Mouse (Mus musculus) C2C12 (cell line): ENCODE results near the gene Endog. TPM values are rescaled to one million over a fixed set of nuclear protein-coding genes. Genes with fewer than 3 reads are reported as not detected.
"Not testable (repeated sequence)": the region's sequence is repeated elsewhere in the genome, so short reads cannot be mapped to it uniquely, and the experiment has no call there.

Experiments used
- H3K27me3 ChIP-seq: one replicate; pipeline ENCODE4 v1.6.1; 2011; ENCODE audit not compliant: control insufficient read depth, insufficient read depth, insufficient read length
- H3K36me3 ChIP-seq: one replicate; pipeline ENCODE4 v1.6.1; 2011; ENCODE audit not compliant: control insufficient read depth, insufficient read depth
- H3K4me3 ChIP-seq: one replicate; pipeline ENCODE4 v1.5.1; 2011; ENCODE audit warnings: mild to moderate bottlenecking, control low read depth; ENCODE audit not compliant: poor library complexity, insufficient read depth, severe bottlenecking
- H3K79me2 ChIP-seq: one replicate; pipeline ENCODE4 v1.6.1; 2011; ENCODE audit not compliant: control insufficient read depth, insufficient read depth
- H3K79me3 ChIP-seq: one replicate; pipeline ENCODE4 v1.6.1; 2011; ENCODE audit warnings: low read depth, control low read depth
- H3ac ChIP-seq: one replicate; pipeline ENCODE3; 2011; ENCODE audit warnings: low read depth; ENCODE audit not compliant: control insufficient read depth, insufficient read length
- CEBPB ChIP-seq: IDR thresholded peaks from one replicate; pipeline ENCODE4 v1.6.1; 2011; ENCODE audit warnings: low read depth, mild to moderate bottlenecking, control low read depth, moderate library complexity
- CTCF ChIP-seq: IDR thresholded peaks from one replicate; pipeline ENCODE4 v1.5.1; 2011; ENCODE audit not compliant: control insufficient read depth, insufficient read depth, insufficient read length
- FOSL1 ChIP-seq: IDR thresholded peaks from one replicate; pipeline ENCODE4 v1.8.0; 2011; ENCODE audit warnings: mild to moderate bottlenecking, low read length; ENCODE audit not compliant: poor library complexity, insufficient read depth, severe bottlenecking
- MAX ChIP-seq: IDR thresholded peaks from one replicate; pipeline ENCODE4 v1.6.1; 2011; ENCODE audit warnings: mild to moderate bottlenecking, control low read depth
- MYOD1 ChIP-seq: IDR thresholded peaks from one replicate; pipeline ENCODE4 v1.6.1; 2011; ENCODE audit warnings: low read depth; ENCODE audit not compliant: control insufficient read depth, insufficient read length
- MYOG ChIP-seq: IDR thresholded peaks from one replicate; pipeline ENCODE4 v1.6.1; 2011; ENCODE audit not compliant: control insufficient read depth, insufficient read length; ENCODE audit errors: extremely low read depth
- USF1 ChIP-seq: IDR thresholded peaks from one replicate; pipeline ENCODE4 v1.6.1; 2011; ENCODE audit warnings: low read depth, mild to moderate bottlenecking, control low read depth, moderate library complexity
- polyA plus RNA-seq: library from polyadenylated mRNA; unstranded; fragments of >200 nt; fragmentation: generic; extraction: Trizol; gene quantifications from one replicate; pipeline ENCODE4 v1.2.1, GENCODE M21; 2012; ENCODE audit warnings: missing spikeins

Endog gene
- polyA plus RNA-seq, 1 experiment, result 16.1 TPM

DNA sequence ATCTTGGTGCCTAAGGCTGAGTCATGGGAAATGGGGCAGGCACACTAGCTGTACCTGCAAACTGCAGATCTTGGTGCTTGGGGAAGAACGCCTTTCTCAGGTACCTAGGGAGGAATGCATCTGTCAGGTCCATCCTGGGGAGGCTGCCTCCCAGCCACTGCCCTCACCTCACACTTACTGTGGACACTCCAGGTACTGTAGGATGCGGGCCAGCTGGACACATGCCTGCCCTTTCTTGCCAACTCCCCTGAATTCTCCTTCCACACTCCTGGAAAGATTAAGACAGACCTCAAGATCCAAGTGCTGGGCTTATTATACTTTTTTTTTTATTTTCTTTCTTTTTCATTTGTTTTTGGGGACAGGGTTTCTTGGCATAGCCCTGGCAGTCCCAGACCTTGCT is 5.3 kb downstream of the Endog start:
- H3ac ChIP-seq, result no peak overlapping the region
- peaks cover 15% of the 10 kb centered on the region for H3K79me2 ChIP-seq
- no peak for TF ChIP-seq MAX
- no peak for TF ChIP-seq CTCF
- no peak for TF ChIP-seq MYOG
- no peak for TF ChIP-seq USF1
- TF ChIP-seq MYOD1, result no peak
- no peak for TF ChIP-seq CEBPB
- TF ChIP-seq FOSL1, result no peak
- no peaks in the 10 kb centered on the region for H3K27me3 ChIP-seq
- no peak overlapping the region for H3K4me3 ChIP-seq
- no peaks in the 10 kb centered on the region for H3K79me3 ChIP-seq
- peaks cover 39% of the 10 kb centered on the region for H3K36me3 ChIP-seq

- H3K4me3 ChIP-seq, result peak within 1 kb of the TSS; percentile 85
- no peaks in the 10 kb centered on the region for H3K79me3 ChIP-seq
- no peaks in the 10 kb centered on the region for H3K27me3 ChIP-seq
- H3ac ChIP-seq, result peak within 1 kb of the TSS; percentile 86
- H3K79me2 ChIP-seq, result peaks cover 15% of the 10 kb centered on the region
- peaks cover 39% of the 10 kb centered on the region for H3K36me3 ChIP-seq
- TF ChIP-seq USF1 (peak; percentile 59), FOSL1 (no peak), MAX (peak; percentile 99)
Measured at GRCm38 (mm10) chr2:30177700-30178675, 6.7 kb downstream of the Endog start, which contains the start of gene Spout1. Gene Spout1, minus strand, starts transcription at chr2:30178459.

- H3K79me3 ChIP-seq, H3ac ChIP-seq, H3K27me3 ChIP-seq: not testable (repeated sequence)
- H3K4me3 ChIP-seq, result peak overlapping the region; percentile 85
- peaks cover 31% of the 10 kb centered on the region for H3K36me3 ChIP-seq
- H3K79me2 ChIP-seq, result peaks cover 15% of the 10 kb centered on the region
Measured at GRCm38 (mm10) chr2:30178711-30179110, 7.4 kb downstream of the Endog start.

DNA sequence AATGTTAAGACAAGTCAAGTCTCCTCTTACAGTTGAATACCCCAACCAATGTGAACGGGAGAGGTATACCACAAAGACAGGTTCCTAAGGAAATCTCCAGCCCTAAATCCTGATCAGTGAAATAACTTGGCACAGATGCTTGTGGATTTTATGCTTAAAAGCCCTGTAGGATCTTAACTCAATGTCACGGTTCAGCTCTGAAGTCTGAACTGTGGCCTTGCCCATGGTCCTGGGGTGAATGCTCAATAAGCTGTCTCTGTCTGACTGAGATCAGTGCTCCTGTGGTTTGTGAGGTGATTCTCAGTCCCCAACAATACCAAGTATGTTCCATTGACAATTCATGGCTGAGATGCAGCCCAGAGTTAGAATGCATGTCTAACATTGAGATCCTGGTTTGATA is 11.1 kb downstream of the Endog start:
- no peaks in the 10 kb centered on the region for H3K36me3 ChIP-seq
- H3K27me3 ChIP-seq, result no peaks in the 10 kb centered on the region
- H3K79me2 ChIP-seq, result peaks cover 7% of the 10 kb centered on the region
- TF ChIP-seq USF1 (no peak), MAX (no peak), MYOD1 (no peak), CEBPB (no peak), MYOG (no peak), FOSL1 (no peak)
- H3K79me3 ChIP-seq, result no peaks in the 10 kb centered on the region
- H3K4me3 ChIP-seq, result no peak overlapping the region
- no peak overlapping the region for H3ac ChIP-seq

DNA sequence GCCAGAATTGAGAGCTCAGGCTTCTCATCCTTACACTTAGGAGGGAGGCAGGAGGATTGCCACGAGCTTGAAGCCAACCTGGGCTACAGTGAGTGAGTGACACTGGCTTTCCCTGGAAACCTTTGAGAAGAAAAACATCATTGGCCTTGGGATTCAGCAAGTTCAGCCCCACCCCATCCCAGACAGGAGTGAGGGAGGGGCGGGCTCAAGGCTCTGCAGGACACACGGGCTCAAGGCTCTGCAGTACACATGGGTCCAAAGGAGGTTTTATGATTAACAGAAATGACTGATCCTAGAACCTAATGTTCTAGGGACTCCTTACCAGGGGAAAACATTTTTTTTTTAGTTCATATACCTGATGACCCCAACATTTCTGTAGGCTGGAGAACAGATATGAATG is 12.4 kb downstream of the Endog start:
- Histone ChIP-seq H3K36me3 (no peaks in the 10 kb centered on the region), H3K79me3 (no peaks in the 10 kb centered on the region)
- TF ChIP-seq MYOG (no peak), MYOD1 (no peak), FOSL1 (no peak), MAX (no peak), USF1 (no peak), CTCF (no peak), CEBPB (no peak)

DNA sequence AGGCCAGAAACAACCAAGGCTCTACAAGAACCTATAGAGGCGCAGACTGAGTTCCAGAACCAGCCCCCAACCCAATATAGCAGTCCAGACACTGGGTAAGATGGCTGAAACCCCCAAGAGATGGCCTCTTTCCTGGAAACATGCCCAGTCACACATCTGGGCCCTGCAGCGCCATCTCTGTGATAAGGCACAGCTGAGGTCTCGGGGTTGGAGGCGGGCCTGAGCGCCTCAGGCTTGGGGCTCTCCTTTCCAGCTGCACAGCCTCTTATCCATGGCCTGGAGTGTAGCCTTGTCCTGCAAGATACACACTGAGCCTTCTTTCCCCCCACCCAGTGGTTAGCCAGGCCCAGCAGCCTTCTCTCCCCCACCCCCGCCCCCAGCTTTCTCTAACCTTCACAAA is 14.0 kb downstream of the Endog start:
- Histone ChIP-seq H3K27me3 (no peaks in the 10 kb centered on the region), H3K79me2 (no peaks in the 10 kb centered on the region), H3K4me3 (no peak overlapping the region), H3K79me3 (no peaks in the 10 kb centered on the region), H3K36me3 (no peaks in the 10 kb centered on the region), H3ac (no peak overlapping the region)
- no peak for TF ChIP-seq MYOG
- TF ChIP-seq MYOD1, result no peak
- no peak for TF ChIP-seq CTCF
- no peak for TF ChIP-seq CEBPB
- TF ChIP-seq FOSL1, result no peak
- TF ChIP-seq USF1, result no peak
- no peak for TF ChIP-seq MAX

More for the DNA sequence above, 12.4 kb downstream of the Endog start:
- no peaks in the 10 kb centered on the region for H3K27me3 ChIP-seq
- H3K4me3 ChIP-seq, result no peak overlapping the region
- no peak overlapping the region for H3ac ChIP-seq
- H3K79me2 ChIP-seq, result no peaks in the 10 kb centered on the region
